8 mouse cellular contexts compared by ENCODE assay signal in the genomic region with DNA sequence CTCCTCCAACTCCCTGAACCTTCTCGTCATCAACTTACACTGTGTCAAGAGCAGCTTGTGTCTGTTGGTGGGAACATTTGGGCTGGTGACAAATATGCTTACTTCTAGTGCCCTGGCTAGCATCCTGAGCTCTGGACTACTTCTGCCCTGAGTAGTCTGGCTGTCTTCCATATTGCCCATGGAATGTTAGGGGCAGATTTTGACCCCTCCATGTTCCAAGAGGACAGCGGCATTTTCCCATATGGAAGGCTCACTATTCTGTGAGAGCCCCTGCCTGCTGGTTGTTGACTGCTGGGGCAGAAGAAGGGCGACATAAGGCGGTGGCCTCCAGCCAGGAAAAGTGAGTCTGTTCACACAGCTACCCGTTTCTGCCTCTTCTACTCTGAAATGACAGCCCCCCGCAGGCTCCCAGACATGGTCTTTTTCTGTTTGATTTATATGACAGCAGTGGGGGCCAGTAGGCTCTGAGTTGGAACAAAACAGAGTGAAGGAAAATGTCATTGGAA. TPM values are rescaled to one million over a fixed set of nuclear protein-coding genes. Genes with fewer than 3 reads are reported as not detected.
DNase-seq lines count a peak whose midpoint lies in the region; ATAC-seq and TF ChIP-seq lines count a peak whose summit lies in the region.

No protein-coding gene starts in this region.

- 77% methylated on average over 6 of the region's 6 CpGs for WGBS in liver, postnatal 0 days (ENCODE audit: insufficient replicate concordance)

- no peaks in the 10 kb centered on the region for H3K4me1 ChIP-seq in liver, postnatal 0 days (ENCODE audit: insufficient read depth)

- TF ChIP-seq CTCF in brain, embryonic 14.5 days (IDR thresholded peaks at IDR 0.05; ENCODE audit: borderline replicate concordance, extremely low read depth, insufficient read depth, insufficient read length), result no peak
- no peak for TF ChIP-seq CTCF in liver, postnatal 0 days (IDR thresholded peaks at IDR 0.05; ENCODE audit: low read depth)

- DNase-seq in left cerebral cortex, postnatal 10 days (ENCODE audit: extremely low spot score in 1 of 2, low spot score in 2 of 2), result peak; percentile 57 to 59
- no peak for DNase-seq in left cerebral cortex, adult 9 months (ENCODE audit: low spot score in 2 of 2)
- peak; percentile 88 for DNase-seq in brain, embryonic 14.5 days (ENCODE audit: low read depth)
- DNase-seq in fibroblast of lung, adult 2 months (ENCODE audit: low read depth), result peak; percentile 41
- peak; percentile 43 to 44 for DNase-seq in kidney, postnatal 4 days
- no peak for DNase-seq in liver, postnatal 0 days
- no peak for DNase-seq in B cell, adult 2 months
- DNase-seq in urinary bladder, postnatal 25 days (ENCODE audit: low spot score), result no peak

- H3K4me3 ChIP-seq in liver, postnatal 0 days (ENCODE audit: low read depth, low read length), result no peak overlapping the region

- no peak overlapping the region for H3K9ac ChIP-seq in liver, postnatal 0 days (replicated peaks)

- H3K36me3 ChIP-seq in liver, postnatal 0 days (replicated peaks; ENCODE audit: insufficient read depth, low read length), result peaks cover 21% of the 10 kb centered on the region

- ATAC-seq in liver, postnatal 0 days, result no peak

- intact Hi-C loops in left cerebral cortex, postnatal 10 days (cut with DNase I), result no loop called here

- H3K4me2 ChIP-seq in liver, postnatal 0 days (ENCODE audit: low read depth, low read length), result no peak overlapping the region

- no peak overlapping the region for H3K27ac ChIP-seq in liver, postnatal 0 days (ENCODE audit: low read depth)

- no peaks in the 10 kb centered on the region for H3K9me3 ChIP-seq in liver, postnatal 0 days (ENCODE audit: low read length)

- H3K27me3 ChIP-seq in liver, postnatal 0 days (ENCODE audit: insufficient read depth, low read length), result no peaks in the 10 kb centered on the region

- TF ChIP-seq EP300 in liver, postnatal 0 days (IDR thresholded peaks at IDR 0.05; ENCODE audit: low read depth), result no peak

- TF ChIP-seq POLR2A in brain, embryonic 14.5 days (IDR thresholded peaks at IDR 0.05; ENCODE audit: borderline replicate concordance, extremely low read depth, insufficient read depth, insufficient read length, poor library complexity, severe bottlenecking), result no peak

RNA-seq across cellular contexts. Expression of a gene that starts 33.8 kb away (rescaled TPM):
- 10 to 100 TPM; 41.5 to 43.0 TPM for total RNA-seq in left cerebral cortex, postnatal 10 days (2021)
- 71.9 and 78.9 TPM in 2 replicates for polyA plus RNA-seq in brain, embryonic 14.5 days (2012; rRNA removed)
- 21.4 and 31.0 TPM in 2 replicates for polyA plus RNA-seq in liver, postnatal 0 days (2015; fragmentation: Nextera tagmentation; extraction: Ambion mirVana)

Comparison
In these comparisons a context has a peak if more than half of its experiments do, and no peak if none do; other contexts are left out.
1. DNase-seq: peak in left cerebral cortex, postnatal 10 days (2 of 2), brain, embryonic 14.5 days (single experiment), fibroblast of lung, adult 2 months (single experiment) and kidney, postnatal 4 days (2 of 2); none in left cerebral cortex, adult 9 months (0 of 2), liver, postnatal 0 days (single experiment), B cell, adult 2 months (0 of 2) and urinary bladder, postnatal 25 days (single experiment).